Mouse (Mus musculus) neural tube, embryonic 15.5 days (tissue): ENCODE data around the gene Arpc1a. TPM values are rescaled to one million over a fixed set of nuclear protein-coding genes. Genes with fewer than 3 reads are reported as not detected.
"Not testable (repeated sequence)": the region's sequence is repeated elsewhere in the genome, so short reads cannot be mapped to it uniquely, and the experiment has no call there.

ENCODE experiments used
- ATAC-seq: fragments of 200-750 bp; cut with Nextera tagmentation; 2 replicates; pipeline ENCODE4 v1.8.0; 2017; ENCODE audit warnings: mild to moderate bottlenecking, moderate TSS enrichment, moderate library complexity; ENCODE audit not compliant: low FRiP score
- H3K27ac ChIP-seq: fragments of 300-500 bp; sonication (generic); replicated peaks from 2 replicates; pipeline ENCODE4 v1.5.1; 2015; ENCODE audit warnings: mild to moderate bottlenecking, inconsistent platforms
- H3K27me3 ChIP-seq: fragments of 300-500 bp; sonication (generic); replicated peaks from 2 replicates; pipeline ENCODE4 v1.6.1; 2015; ENCODE audit warnings: inconsistent platforms
- H3K36me3 ChIP-seq: fragments of 300-500 bp; sonication (generic); 2 replicates; pipeline ENCODE4 v1.6.1; 2015; ENCODE audit warnings: inconsistent platforms
- H3K4me1 ChIP-seq: fragments of 300-500 bp; sonication (generic); 2 replicates; pipeline ENCODE4 v1.6.1; 2015; ENCODE audit warnings: inconsistent platforms
- H3K4me2 ChIP-seq: fragments of 300-500 bp; sonication (generic); 2 replicates; pipeline ENCODE4 v1.6.1; 2015; ENCODE audit warnings: inconsistent platforms, mild to moderate bottlenecking, moderate library complexity
- H3K4me3 ChIP-seq: fragments of 300-500 bp; sonication (generic); replicated peaks from 2 replicates; pipeline ENCODE4 v1.5.1; 2015; ENCODE audit warnings: mild to moderate bottlenecking, inconsistent platforms
- H3K9ac ChIP-seq: fragments of 300-500 bp; sonication (generic); replicated peaks from 2 replicates; pipeline ENCODE4 v1.6.1; 2015; ENCODE audit warnings: mild to moderate bottlenecking, inconsistent platforms
- H3K9me3 ChIP-seq: fragments of 300-500 bp; sonication (generic); replicated peaks from 2 replicates; pipeline ENCODE4 v1.6.1; 2016; ENCODE audit warnings: inconsistent platforms
- WGBS: fragments of 180-500 bp; shearing (Covaris S2); methylation state at CpG from one replicate; pipeline ENCODE4 v1.1.7; 2015; ENCODE audit warnings: mixed read lengths; 5-methylcytosine and 5-hydroxymethylcytosine counted together
- polyA plus RNA-seq: library from polyadenylated mRNA; unstranded; fragments of >200 nt; fragmentation: Nextera tagmentation; extraction: Ambion mirVana; gene quantifications from 2 replicates; pipeline ENCODE4 v1.2.1, GENCODE M21; 2015

Gene Arpc1a
- 218 and 232 TPM in 2 replicates for polyA plus RNA-seq

- WGBS, result under 1% methylated on average over 54 of the region's 54 CpGs
- Histone ChIP-seq H3K9me3 (no peaks in the 10 kb centered on the region), H3K4me2 (peak within 1 kb of the TSS; percentile 73), H3K9ac (peak within 1 kb of the TSS; percentile 99), H3K4me1 (peaks cover 18% of the 10 kb centered on the region), H3K4me3 (peak within 1 kb of the TSS; percentile 93), H3K36me3 (0 out of 2 replicates have a peak, but pooled peaks cover 3% of the 10 kb centered on the region), H3K27ac (peak within 1 kb of the TSS; percentile 87), H3K27me3 (no peaks in the 10 kb centered on the region)
- peak; percentile 93 for ATAC-seq
These were observed at the start of gene Arpc1a, which contains the start of gene Kpna7 for GRCm38 (mm10) chr5:145083632-145084451. TSS of gene Arpc1a (plus strand) at chr5:145083830. TSS of gene Kpna7 (minus strand) at chr5:145084030.

- no peak for ATAC-seq
- 45% methylated on average over 4 of the region's 4 CpGs for WGBS
- Histone ChIP-seq H3K27me3 (no peaks in the 10 kb centered on the region), H3K4me2 (no peak overlapping the region), H3K9me3 (no peaks in the 10 kb centered on the region), H3K27ac (no peak overlapping the region), H3K4me3 (no peak overlapping the region), H3K36me3 (no peaks in the 10 kb centered on the region), H3K4me1 (no peaks in the 10 kb centered on the region), H3K9ac (no peak overlapping the region)
These were observed 42.0 kb upstream of the Arpc1a start for GRCm38 (mm10) chr5:145041628-145042027.

GRCm38 (mm10) chr5:145042690-145043089 lies 40.9 kb upstream of the Arpc1a start, which contains the start of gene 1700018F24Rik:
TSS of gene 1700018F24Rik (plus strand) at chr5:145042990.
- not testable (repeated sequence) for H3K4me1 ChIP-seq, H3K36me3 ChIP-seq, H3K27me3 ChIP-seq, ATAC-seq, H3K4me3 ChIP-seq, H3K9me3 ChIP-seq, H3K4me2 ChIP-seq, H3K27ac ChIP-seq, H3K9ac ChIP-seq
- 83% methylated on average over 3 of the region's 3 CpGs for WGBS

GRCm38 (mm10) chr5:145054187-145054586 lies 29.4 kb upstream of the Arpc1a start:
- H3K4me2 ChIP-seq, H3K9me3 ChIP-seq, H3K4me1 ChIP-seq, H3K27ac ChIP-seq, H3K36me3 ChIP-seq, ATAC-seq, H3K4me3 ChIP-seq, H3K27me3 ChIP-seq, H3K9ac ChIP-seq: not testable (repeated sequence)
- WGBS, result 85% methylated on average over 3 of the region's 3 CpGs

GRCm38 (mm10) chr5:145057907-145058306 lies 25.7 kb upstream of the Arpc1a start:
- Histone ChIP-seq H3K36me3 (no peaks in the 10 kb centered on the region), H3K27ac (no peak overlapping the region), H3K9ac (no peak overlapping the region), H3K27me3 (no peaks in the 10 kb centered on the region), H3K4me3 (no peak overlapping the region), H3K9me3 (no peaks in the 10 kb centered on the region), H3K4me2 (no peak overlapping the region), H3K4me1 (no peaks in the 10 kb centered on the region)
- WGBS, result 73% methylated on average over 8 of the region's 8 CpGs
- ATAC-seq, result no peak

- H3K4me1 ChIP-seq, result no peaks in the 10 kb centered on the region
- no peak overlapping the region for H3K4me3 ChIP-seq
- no peak overlapping the region for H3K4me2 ChIP-seq
- no peak overlapping the region for H3K27ac ChIP-seq
- WGBS, result 94% methylated on average over 7 of the region's 7 CpGs
- no peak for ATAC-seq
- H3K9ac ChIP-seq, result no peak overlapping the region
- no peaks in the 10 kb centered on the region for H3K36me3 ChIP-seq
- H3K27me3 ChIP-seq, result no peaks in the 10 kb centered on the region
- H3K9me3 ChIP-seq, result no peaks in the 10 kb centered on the region
These were observed 24.9 kb upstream of the Arpc1a start for GRCm38 (mm10) chr5:145058722-145059121.

- Histone ChIP-seq H3K27me3 (no peaks in the 10 kb centered on the region), H3K9ac (no peak overlapping the region), H3K27ac (no peak overlapping the region), H3K4me1 (no peaks in the 10 kb centered on the region), H3K4me2 (no peak overlapping the region), H3K9me3 (no peaks in the 10 kb centered on the region), H3K36me3 (no peaks in the 10 kb centered on the region), H3K4me3 (no peak overlapping the region)
- 87% methylated on average over 2 of the region's 2 CpGs for WGBS
- no peak for ATAC-seq
These were observed 24.1 kb upstream of the Arpc1a start for GRCm38 (mm10) chr5:145059524-145059923.

GRCm38 (mm10) chr5:145064765-145065340 lies 18.8 kb upstream of the Arpc1a start:
- no peak for ATAC-seq
- H3K4me1 ChIP-seq, result no peaks in the 10 kb centered on the region
- no peak overlapping the region for H3K9ac ChIP-seq
- WGBS, result 82% methylated on average over 1 of the region's 1 CpGs
- no peak overlapping the region for H3K4me2 ChIP-seq
- no peak overlapping the region for H3K27ac ChIP-seq
- no peak overlapping the region for H3K4me3 ChIP-seq
- H3K36me3 ChIP-seq, result no peaks in the 10 kb centered on the region
- H3K27me3 ChIP-seq, result no peaks in the 10 kb centered on the region
- no peaks in the 10 kb centered on the region for H3K9me3 ChIP-seq

- H3K4me1 ChIP-seq, result no peaks in the 10 kb centered on the region
- H3K9ac ChIP-seq, result no peak overlapping the region
- 63% methylated on average over 3 of the region's 3 CpGs for WGBS
- no peaks in the 10 kb centered on the region for H3K27me3 ChIP-seq
- no peak for ATAC-seq
- H3K4me2 ChIP-seq, result no peak overlapping the region
- no peaks in the 10 kb centered on the region for H3K9me3 ChIP-seq
- H3K36me3 ChIP-seq, result no peaks in the 10 kb centered on the region
- no peak overlapping the region for H3K4me3 ChIP-seq
- H3K27ac ChIP-seq, result no peak overlapping the region
These were observed 14.8 kb upstream of the Arpc1a start for GRCm38 (mm10) chr5:145068863-145069262.

- H3K4me2 ChIP-seq, result no peak overlapping the region
- no peak for ATAC-seq
- H3K27ac ChIP-seq, result no peak overlapping the region
- no peak overlapping the region for H3K4me3 ChIP-seq
- H3K27me3 ChIP-seq, result no peaks in the 10 kb centered on the region
- no peak overlapping the region for H3K9ac ChIP-seq
- H3K36me3 ChIP-seq, result no peaks in the 10 kb centered on the region
- WGBS, result under 1% methylated on average over 5 of the region's 5 CpGs
- no peaks in the 10 kb centered on the region for H3K4me1 ChIP-seq
- no peaks in the 10 kb centered on the region for H3K9me3 ChIP-seq
These were observed 13.9 kb upstream of the Arpc1a start for GRCm38 (mm10) chr5:145069707-145070106.

GRCm38 (mm10) chr5:145071342-145071741 lies 12.3 kb upstream of the Arpc1a start:
- Histone ChIP-seq H3K27ac (no peak overlapping the region), H3K9ac (no peak overlapping the region), H3K36me3 (no peaks in the 10 kb centered on the region), H3K4me2 (no peak overlapping the region), H3K27me3 (no peaks in the 10 kb centered on the region), H3K4me3 (no peak overlapping the region), H3K9me3 (no peaks in the 10 kb centered on the region), H3K4me1 (no peaks in the 10 kb centered on the region)
- no peak for ATAC-seq
- WGBS, result 52% methylated on average over 6 of the region's 6 CpGs

- H3K4me2 ChIP-seq, result no peak overlapping the region
- H3K9ac ChIP-seq, result no peak overlapping the region
- H3K27ac ChIP-seq, result no peak overlapping the region
- no peaks in the 10 kb centered on the region for H3K4me1 ChIP-seq
- no peaks in the 10 kb centered on the region for H3K36me3 ChIP-seq
- H3K9me3 ChIP-seq, result no peaks in the 10 kb centered on the region
- H3K4me3 ChIP-seq, result no peak overlapping the region
- H3K27me3 ChIP-seq, result no peaks in the 10 kb centered on the region
- ATAC-seq, result no peak
- WGBS, result 56% methylated on average over 3 of the region's 3 CpGs
These were observed 8.5 kb upstream of the Arpc1a start for GRCm38 (mm10) chr5:145075081-145075480.
